Mouse (Mus musculus) forebrain, embryonic 13.5 days (tissue): ENCODE data around the gene Id3. TPM values are rescaled to one million over a fixed set of nuclear protein-coding genes. Genes with fewer than 3 reads are reported as not detected.

Source experiments
- ATAC-seq: fragments of 200-750 bp; cut with Nextera tagmentation; 2 replicates; pipeline ENCODE4 v1.8.0; 2017
- H3K27ac ChIP-seq: fragments of 300-500 bp; sonication (generic); 2 replicates; pipeline ENCODE4 v1.5.1; 2015; ENCODE audit warnings: inconsistent platforms, mild to moderate bottlenecking, moderate library complexity
- H3K27me3 ChIP-seq: fragments of 300-500 bp; sonication (generic); 2 replicates; pipeline ENCODE4 v1.6.1; 2015; ENCODE audit warnings: mild to moderate bottlenecking, inconsistent platforms
- H3K36me3 ChIP-seq: fragments of 300-500 bp; sonication (generic); 2 replicates; pipeline ENCODE4 v1.6.1; 2015; ENCODE audit warnings: mild to moderate bottlenecking, inconsistent platforms; ENCODE audit not compliant: poor library complexity, severe bottlenecking
- H3K4me1 ChIP-seq: fragments of 300-500 bp; sonication (generic); 2 replicates; pipeline ENCODE4 v1.6.1; 2015; ENCODE audit warnings: inconsistent platforms
- H3K4me2 ChIP-seq: fragments of 300-500 bp; sonication (generic); 2 replicates; pipeline ENCODE4 v1.6.1; 2015; ENCODE audit warnings: inconsistent platforms, mild to moderate bottlenecking, moderate library complexity
- H3K4me3 ChIP-seq: fragments of 300-500 bp; sonication (generic); 2 replicates; pipeline ENCODE4 v1.5.1; 2015; ENCODE audit warnings: mild to moderate bottlenecking, inconsistent platforms
- H3K9ac ChIP-seq: fragments of 300-500 bp; sonication (generic); 2 replicates; pipeline ENCODE4 v1.6.1; 2015; ENCODE audit warnings: mild to moderate bottlenecking, inconsistent platforms
- H3K9me3 ChIP-seq: fragments of 300-500 bp; sonication (generic); replicated peaks from 2 replicates; pipeline ENCODE4 v1.6.1; 2016; ENCODE audit warnings: inconsistent platforms
- WGBS: fragments of 180-500 bp; shearing (Covaris S2); methylation state at CpG from one replicate; pipeline ENCODE4 v1.1.7; 2015; 5-methylcytosine and 5-hydroxymethylcytosine counted together
- polyA plus RNA-seq: library from polyadenylated mRNA; unstranded; fragments of >200 nt; fragmentation: Nextera tagmentation; extraction: Ambion mirVana; gene quantifications from 2 replicates; pipeline ENCODE4 v1.2.1, GENCODE M21; 2015

Id3 gene
- polyA plus RNA-seq, 1 experiment from 2014 or later = 90.9 TPM

GRCm38 (mm10) chr4:136127670-136128069, 15.6 kb upstream of the Id3 start:
- no peak overlapping the region for H3K4me3 ChIP-seq
- no peak overlapping the region for H3K27ac ChIP-seq
- H3K4me2 ChIP-seq = no peak overlapping the region
- WGBS = 83% methylated on average over 13 of the region's 13 CpGs
- ATAC-seq = no peak
- H3K4me1 ChIP-seq = no peaks in the 10 kb centered on the region
- H3K9me3 ChIP-seq = no peaks in the 10 kb centered on the region
- H3K27me3 ChIP-seq = no peaks in the 10 kb centered on the region
- H3K36me3 ChIP-seq = no peaks in the 10 kb centered on the region
- no peak overlapping the region for H3K9ac ChIP-seq

- Histone ChIP-seq H3K9ac (no peak overlapping the region), H3K4me3 (no peak overlapping the region), H3K4me2 (no peak overlapping the region), H3K27ac (no peak overlapping the region), H3K9me3 (no peaks in the 10 kb centered on the region), H3K27me3 (no peaks in the 10 kb centered on the region), H3K4me1 (peaks cover 13% of the 10 kb centered on the region), H3K36me3 (no peaks in the 10 kb centered on the region)
- no peak for ATAC-seq
- WGBS = 88% methylated on average over 1 of the region's 1 CpGs
Observed at GRCm38 (mm10) chr4:136129842-136130241, 13.5 kb upstream of the Id3 start.

- WGBS = 13% methylated on average over 9 of the region's 9 CpGs
- no peaks in the 10 kb centered on the region for H3K9me3 ChIP-seq
- ATAC-seq = no peak
- H3K27ac ChIP-seq = peak overlapping the region; percentile 98
- peak overlapping the region; percentile 43; the same call in 1 of the 2 replicates for H3K4me3 ChIP-seq
- H3K4me1 ChIP-seq = peaks cover 30% of the 10 kb centered on the region
- H3K4me2 ChIP-seq = peak overlapping the region; percentile 70
- peak overlapping the region; percentile 76 for H3K9ac ChIP-seq
- no peaks in the 10 kb centered on the region for H3K36me3 ChIP-seq
- no peaks in the 10 kb centered on the region for H3K27me3 ChIP-seq
Observed at GRCm38 (mm10) chr4:136133801-136134200, 9.5 kb upstream of the Id3 start.

GRCm38 (mm10) chr4:136134418-136134977, 8.8 kb upstream of the Id3 start:
- peak overlapping the region; percentile 70 for H3K4me2 ChIP-seq

GRCm38 (mm10) chr4:136134978-136135873, 8.1 kb upstream of the Id3 start:
- ATAC-seq = peak; percentile 81
- Histone ChIP-seq H3K27me3 (no peaks in the 10 kb centered on the region), H3K9me3 (no peaks in the 10 kb centered on the region), H3K4me1 (peaks cover 41% of the 10 kb centered on the region), H3K27ac (peak overlapping the region; percentile 98), H3K4me2 (peak overlapping the region; percentile 70), H3K9ac (peak overlapping the region; percentile 76), H3K4me3 (peak overlapping the region; percentile 43), H3K36me3 (no peaks in the 10 kb centered on the region)
- 4% methylated on average over 50 of the region's 50 CpGs for WGBS

More at GRCm38 (mm10) chr4:136134418-136134977, 8.8 kb upstream of the Id3 start:
- Histone ChIP-seq H3K27ac (peak overlapping the region; percentile 98), H3K9ac (peak overlapping the region; percentile 76), H3K4me1 (peaks cover 34% of the 10 kb centered on the region), H3K27me3 (no peaks in the 10 kb centered on the region), H3K4me3 (peak overlapping the region; percentile 43), H3K36me3 (no peaks in the 10 kb centered on the region), H3K9me3 (no peaks in the 10 kb centered on the region)
- WGBS = 1% methylated on average over 15 of the region's 15 CpGs
- peak; percentile 53 for ATAC-seq

GRCm38 (mm10) chr4:136135874-136136728, 7.2 kb upstream of the Id3 start:
- no peak for ATAC-seq
- H3K27ac ChIP-seq = peak overlapping the region; percentile 98
- H3K36me3 ChIP-seq = no peaks in the 10 kb centered on the region
- peaks cover 3% of the 10 kb centered on the region; the same call in 1 of the 2 replicates for H3K27me3 ChIP-seq
- peak overlapping the region; percentile 76 for H3K9ac ChIP-seq
- peak overlapping the region; percentile 43; the same call in 1 of the 2 replicates for H3K4me3 ChIP-seq
- peaks cover 50% of the 10 kb centered on the region for H3K4me1 ChIP-seq
- no peaks in the 10 kb centered on the region for H3K9me3 ChIP-seq
- WGBS = 29% methylated on average over 9 of the region's 9 CpGs
- H3K4me2 ChIP-seq = peak overlapping the region; percentile 70

- Histone ChIP-seq H3K4me1 (peaks cover 66% of the 10 kb centered on the region), H3K4me3 (no peak overlapping the region)
Observed at GRCm38 (mm10) chr4:136139326-136140110, 3.8 kb upstream of the Id3 start.

GRCm38 (mm10) chr4:136140327-136141250, 2.7 kb upstream of the Id3 start:
- 7% methylated on average over 31 of the region's 31 CpGs for WGBS
- Histone ChIP-seq H3K9me3 (no peaks in the 10 kb centered on the region), H3K4me3 (peak overlapping the region; percentile 29), H3K4me2 (peak overlapping the region; percentile 62), H3K27ac (peak overlapping the region; percentile 81), H3K4me1 (peaks cover 65% of the 10 kb centered on the region), H3K9ac (peak overlapping the region; percentile 30; the same call in 1 of the 2 replicates), H3K27me3 (peaks cover 34% of the 10 kb centered on the region), H3K36me3 (no peaks in the 10 kb centered on the region)
- ATAC-seq = peak; percentile 84

More at GRCm38 (mm10) chr4:136139326-136140110, 3.8 kb upstream of the Id3 start:
- WGBS = 59% methylated on average over 17 of the region's 17 CpGs
- Histone ChIP-seq H3K36me3 (no peaks in the 10 kb centered on the region), H3K4me2 (peak overlapping the region; percentile 62), H3K27ac (peak overlapping the region; percentile 81), H3K27me3 (peaks cover 23% of the 10 kb centered on the region), H3K9ac (no peak overlapping the region), H3K9me3 (no peaks in the 10 kb centered on the region)
- ATAC-seq = no peak

GRCm38 (mm10) chr4:136142267-136143192, 767 bp upstream of the Id3 start:
- peaks cover 74% of the 10 kb centered on the region for H3K4me1 ChIP-seq
- 0 out of 2 replicates have a peak overlapping the region, but pooled peaks have one; percentile 8 for H3K9ac ChIP-seq
- no peak for ATAC-seq
- peak overlapping the region; percentile 15 for H3K27ac ChIP-seq
- WGBS = 12% methylated on average over 17 of the region's 17 CpGs
- no peaks in the 10 kb centered on the region for H3K9me3 ChIP-seq
- H3K4me3 ChIP-seq = peak overlapping the region; percentile 52; the same call in 1 of the 2 replicates
- H3K36me3 ChIP-seq = no peaks in the 10 kb centered on the region
- H3K27me3 ChIP-seq = peaks cover 48% of the 10 kb centered on the region
- H3K4me2 ChIP-seq = peak overlapping the region; percentile 92
